Mouse (Mus musculus) C2C12 (cell line): Measurements from ENCODE around the gene Cd24a. TPM values are rescaled to one million over a fixed set of nuclear protein-coding genes. Genes with fewer than 3 reads are reported as not detected.

Experiments used
- H3K27me3 ChIP-seq: one replicate; pipeline ENCODE4 v1.6.1; 2011; ENCODE audit not compliant: control insufficient read depth, insufficient read depth, insufficient read length
- H3K36me3 ChIP-seq: one replicate; pipeline ENCODE4 v1.6.1; 2011; ENCODE audit not compliant: control insufficient read depth, insufficient read depth
- H3K4me3 ChIP-seq: one replicate; pipeline ENCODE4 v1.5.1; 2011; ENCODE audit warnings: mild to moderate bottlenecking, control low read depth; ENCODE audit not compliant: poor library complexity, insufficient read depth, severe bottlenecking
- H3K79me2 ChIP-seq: one replicate; pipeline ENCODE4 v1.6.1; 2011; ENCODE audit not compliant: control insufficient read depth, insufficient read depth
- H3K79me3 ChIP-seq: one replicate; pipeline ENCODE4 v1.6.1; 2011; ENCODE audit warnings: low read depth, control low read depth
- H3ac ChIP-seq: one replicate; pipeline ENCODE3; 2011; ENCODE audit warnings: low read depth; ENCODE audit not compliant: control insufficient read depth, insufficient read length
- CEBPB ChIP-seq: IDR thresholded peaks from one replicate; pipeline ENCODE4 v1.6.1; 2011; ENCODE audit warnings: low read depth, mild to moderate bottlenecking, control low read depth, moderate library complexity
- CTCF ChIP-seq: IDR thresholded peaks from one replicate; pipeline ENCODE4 v1.5.1; 2011; ENCODE audit not compliant: control insufficient read depth, insufficient read depth, insufficient read length
- FOSL1 ChIP-seq: IDR thresholded peaks from one replicate; pipeline ENCODE4 v1.8.0; 2011; ENCODE audit warnings: mild to moderate bottlenecking, low read length; ENCODE audit not compliant: poor library complexity, insufficient read depth, severe bottlenecking
- MAX ChIP-seq: IDR thresholded peaks from one replicate; pipeline ENCODE4 v1.6.1; 2011; ENCODE audit warnings: mild to moderate bottlenecking, control low read depth
- MYOD1 ChIP-seq: IDR thresholded peaks from one replicate; pipeline ENCODE4 v1.6.1; 2011; ENCODE audit warnings: low read depth; ENCODE audit not compliant: control insufficient read depth, insufficient read length
- MYOG ChIP-seq: IDR thresholded peaks from one replicate; pipeline ENCODE4 v1.6.1; 2011; ENCODE audit not compliant: control insufficient read depth, insufficient read length; ENCODE audit errors: extremely low read depth
- USF1 ChIP-seq: IDR thresholded peaks from one replicate; pipeline ENCODE4 v1.6.1; 2011; ENCODE audit warnings: low read depth, mild to moderate bottlenecking, control low read depth, moderate library complexity
- polyA plus RNA-seq: library from polyadenylated mRNA; unstranded; fragments of >200 nt; fragmentation: generic; extraction: Trizol; gene quantifications from one replicate; pipeline ENCODE4 v1.2.1, GENCODE M21; 2012; ENCODE audit warnings: missing spikeins

The Cd24a gene
- polyA plus RNA-seq, 1 experiment: 83.6 TPM

DNA sequence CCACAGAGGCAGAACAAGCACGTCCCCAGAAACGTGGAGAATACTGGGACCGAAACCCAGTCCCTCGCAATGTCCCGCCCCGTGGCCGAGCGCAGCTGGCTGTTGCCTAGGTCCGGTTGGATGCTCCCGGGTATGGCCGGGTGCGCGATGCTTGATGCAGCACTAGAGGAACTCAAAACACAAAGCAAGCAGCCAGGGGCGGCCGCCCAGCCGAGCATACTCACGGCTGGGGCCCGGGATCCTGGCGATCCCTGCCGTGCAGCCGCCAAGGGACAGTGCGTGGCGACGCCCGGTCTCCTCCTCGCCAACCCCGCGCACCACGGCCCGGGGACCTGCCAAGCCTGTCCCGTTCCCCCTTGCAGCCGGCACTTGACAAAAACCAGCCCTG, 276 bp downstream of the Cd24a start:
- Histone ChIP-seq H3K36me3 (peaks cover 12% of the 10 kb centered on the region), H3ac (peak overlapping the region; percentile 84), H3K4me3 (peak overlapping the region; percentile 45), H3K79me2 (peaks cover 33% of the 10 kb centered on the region), H3K79me3 (peaks cover 12% of the 10 kb centered on the region), H3K27me3 (no peaks in the 10 kb centered on the region)
- TF ChIP-seq MYOG (no peak), FOSL1 (no peak), CEBPB (no peak), USF1 (no peak), CTCF (no peak), MAX (no peak), MYOD1 (no peak)

DNA sequence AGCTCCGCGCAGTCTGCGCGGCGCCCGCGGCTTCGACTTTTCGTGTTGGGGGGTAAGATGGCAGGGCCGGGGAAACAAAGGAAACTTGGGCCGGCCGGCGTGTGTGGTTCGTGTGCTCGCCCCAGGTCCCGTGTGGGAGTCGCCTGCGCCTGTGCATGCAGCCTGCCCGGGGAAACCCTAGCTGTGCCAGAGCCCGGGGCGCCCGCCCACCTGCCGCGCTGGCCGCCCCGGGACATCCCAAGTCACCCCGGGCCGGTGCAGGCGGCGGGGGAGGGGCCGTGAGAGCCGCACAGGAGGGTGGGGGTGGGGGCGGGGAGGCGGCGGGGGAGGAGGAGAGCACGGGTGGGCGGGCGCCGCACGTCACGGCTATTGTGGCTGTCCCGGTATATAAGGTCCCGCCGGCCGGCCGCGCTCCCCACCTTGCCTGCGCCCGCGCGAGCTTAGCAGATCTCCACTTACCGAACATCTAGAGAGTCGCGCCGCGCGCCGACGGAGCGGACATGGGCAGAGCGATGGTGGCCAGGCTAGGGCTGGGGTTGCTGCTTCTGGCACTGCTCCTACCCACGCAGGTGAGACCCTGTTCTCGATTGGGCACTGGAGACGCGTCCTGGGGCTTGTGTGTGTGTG, 783 bp downstream of the Cd24a start:
- peaks cover 33% of the 10 kb centered on the region for H3K79me2 ChIP-seq
- TF ChIP-seq MYOG: no peak
- TF ChIP-seq CTCF: no peak
- TF ChIP-seq FOSL1: no peak
- TF ChIP-seq USF1: no peak
- no peak for TF ChIP-seq MYOD1
- no peak for TF ChIP-seq CEBPB
- TF ChIP-seq MAX: no peak
- peak overlapping the region; percentile 45 for H3K4me3 ChIP-seq

DNA sequence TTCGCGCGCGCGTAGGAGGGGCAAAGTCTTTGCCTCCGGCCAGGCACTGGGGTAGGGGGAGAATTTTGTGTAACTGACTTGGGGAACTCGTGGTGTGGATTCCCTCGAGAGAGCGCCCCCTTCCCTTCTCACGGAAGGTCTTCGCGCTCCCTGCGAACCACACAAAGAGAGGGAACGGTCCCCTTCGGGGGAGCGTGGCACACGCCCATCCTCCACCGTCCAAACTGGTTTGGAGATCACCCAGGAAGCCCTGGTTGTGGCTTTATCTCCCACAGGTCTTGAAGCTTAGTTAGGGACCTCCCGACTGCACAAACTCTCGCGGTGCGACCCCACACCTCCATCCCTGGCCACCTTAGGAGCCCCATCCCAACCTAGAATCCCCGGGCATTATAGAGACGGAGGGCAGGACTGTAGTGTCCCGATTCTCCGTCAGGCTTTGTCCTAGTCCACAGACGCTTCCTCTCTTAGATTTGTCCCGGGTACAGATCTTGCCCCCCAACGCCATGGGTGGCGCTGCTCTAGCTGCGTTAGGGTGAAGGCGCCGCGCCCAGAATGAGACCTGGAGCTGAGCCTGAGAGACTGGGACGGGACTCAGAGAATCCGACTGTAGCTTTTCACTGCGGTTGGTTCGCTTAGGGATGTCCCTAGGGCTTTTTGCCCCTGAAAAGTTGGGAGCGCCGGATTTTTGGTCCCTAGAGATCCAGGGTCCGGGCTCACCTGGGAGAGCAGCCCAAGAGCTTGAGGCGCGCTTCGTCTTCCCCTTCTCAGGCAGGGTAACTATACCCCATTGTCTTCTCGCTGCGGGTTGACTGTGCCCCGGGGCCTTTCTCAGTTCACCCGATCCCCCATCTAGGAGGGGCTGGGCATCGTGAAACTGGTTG, 1.5 kb downstream of the Cd24a start:
- TF ChIP-seq CTCF (no peak), CEBPB (no peak), MAX (no peak), FOSL1 (no peak), MYOD1 (no peak)
- H3ac ChIP-seq: peak overlapping the region; percentile 83
- peaks cover 12% of the 10 kb centered on the region for H3K79me3 ChIP-seq
- no peaks in the 10 kb centered on the region for H3K27me3 ChIP-seq
- peaks cover 33% of the 10 kb centered on the region for H3K79me2 ChIP-seq
- peak overlapping the region; percentile 45 for H3K4me3 ChIP-seq
- peaks cover 14% of the 10 kb centered on the region for H3K36me3 ChIP-seq

More for the DNA sequence above, 783 bp downstream of the Cd24a start:
- peaks cover 14% of the 10 kb centered on the region for H3K36me3 ChIP-seq
- H3K27me3 ChIP-seq: no peaks in the 10 kb centered on the region
- H3K79me3 ChIP-seq: peaks cover 12% of the 10 kb centered on the region
- peak overlapping the region; percentile 84 for H3ac ChIP-seq

DNA sequence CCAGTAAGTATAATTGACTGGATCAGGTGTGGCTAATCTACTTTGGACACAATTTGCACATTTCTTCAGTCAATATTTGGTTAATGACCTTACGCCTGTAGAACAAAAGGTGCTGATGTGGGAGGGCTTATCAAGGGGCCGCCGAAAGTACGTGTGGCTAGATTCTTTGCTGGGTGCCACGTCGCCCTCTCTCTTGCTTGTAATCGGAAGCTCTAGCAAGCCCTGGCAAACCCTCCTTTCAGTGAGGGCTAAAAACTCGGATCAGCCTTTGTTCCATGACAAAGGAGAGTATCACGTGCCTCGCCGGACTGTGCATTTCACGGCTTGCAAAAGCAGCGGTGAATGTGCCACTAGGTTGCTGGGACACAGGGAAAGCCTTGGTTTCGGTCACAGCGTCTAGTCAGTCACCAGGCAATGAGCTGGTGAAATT, 2.6 kb downstream of the Cd24a start:
- peaks cover 12% of the 10 kb centered on the region for H3K79me3 ChIP-seq
- H3K27me3 ChIP-seq: no peaks in the 10 kb centered on the region
- peak; percentile 82 for TF ChIP-seq USF1
- no peak for TF ChIP-seq FOSL1
- peak overlapping the region; percentile 21 for H3ac ChIP-seq
- peaks cover 33% of the 10 kb centered on the region for H3K79me2 ChIP-seq
- H3K36me3 ChIP-seq: peaks cover 14% of the 10 kb centered on the region
- peak overlapping the region; percentile 45 for H3K4me3 ChIP-seq

DNA sequence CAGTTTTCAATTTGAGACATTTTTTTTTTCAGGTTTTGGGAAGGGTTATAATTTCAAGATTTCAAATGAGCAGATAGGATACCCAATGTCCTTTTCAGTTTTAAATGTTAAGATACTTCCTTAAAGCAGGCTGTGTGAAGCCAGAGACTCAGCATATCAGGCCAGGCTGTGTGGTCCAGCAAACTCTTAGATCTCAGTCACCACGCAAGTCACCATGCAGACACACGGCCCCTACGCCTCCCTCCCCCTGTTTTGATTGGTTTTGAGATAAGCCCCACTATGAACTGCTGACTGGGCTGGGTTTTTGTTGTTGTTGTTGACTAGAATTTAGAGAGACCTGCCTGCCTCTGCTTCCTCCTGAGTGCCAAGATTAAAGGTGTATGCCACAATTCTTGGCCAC, 3.2 kb downstream of the Cd24a start:
- no peak overlapping the region for H3ac ChIP-seq
- TF ChIP-seq FOSL1 (no peak), USF1 (no peak), MYOD1 (no peak), MAX (no peak), CTCF (no peak), MYOG (no peak), CEBPB (no peak)
- peaks cover 33% of the 10 kb centered on the region for H3K79me2 ChIP-seq
- H3K36me3 ChIP-seq: peaks cover 14% of the 10 kb centered on the region
- H3K4me3 ChIP-seq: peak overlapping the region; percentile 45
- H3K27me3 ChIP-seq: no peaks in the 10 kb centered on the region
- peaks cover 12% of the 10 kb centered on the region for H3K79me3 ChIP-seq

DNA sequence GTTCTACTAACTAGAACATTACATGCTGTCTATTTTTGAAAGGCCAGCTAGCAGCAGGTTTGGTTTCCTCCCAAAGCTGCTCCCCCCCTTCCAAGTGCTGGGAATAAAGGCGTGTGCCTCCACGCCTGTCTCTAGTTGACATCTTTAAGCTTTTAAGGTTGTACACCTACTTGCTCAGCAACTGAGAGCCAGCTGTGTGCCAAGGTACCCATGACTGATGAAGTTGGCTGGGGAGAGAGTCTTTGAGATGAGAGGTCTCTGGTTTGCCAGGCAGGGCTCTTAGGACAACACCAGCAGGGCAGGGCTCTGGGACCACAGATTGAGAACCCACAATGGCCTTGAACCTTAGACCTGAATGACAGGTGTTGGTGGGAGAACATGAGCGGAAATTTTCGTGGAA, 6.5 kb downstream of the Cd24a start:
- no peak overlapping the region for H3K4me3 ChIP-seq
- peaks cover 12% of the 10 kb centered on the region for H3K79me3 ChIP-seq
- H3ac ChIP-seq: no peak overlapping the region
- no peak for TF ChIP-seq MYOD1
- no peak for TF ChIP-seq MYOG
- no peak for TF ChIP-seq CEBPB
- TF ChIP-seq FOSL1: no peak
- no peak for TF ChIP-seq CTCF
- no peak for TF ChIP-seq MAX
- TF ChIP-seq USF1: no peak
- peaks cover 30% of the 10 kb centered on the region for H3K79me2 ChIP-seq
- no peaks in the 10 kb centered on the region for H3K27me3 ChIP-seq
- peaks cover 14% of the 10 kb centered on the region for H3K36me3 ChIP-seq
